Mouse (Mus musculus) lung, postnatal 0 days (tissue): ENCODE data around the gene Kctd12b.

Experiments used
- CTCF ChIP-seq: IDR thresholded peaks from 2 replicates; pipeline ENCODE4 v1.5.1; 2016; ENCODE audit warnings: antibody characterized with exemption, mild to moderate bottlenecking
- EP300 ChIP-seq: IDR thresholded peaks from 2 replicates; pipeline ENCODE4 v1.6.1; 2016; ENCODE audit warnings: antibody characterized with exemption, mild to moderate bottlenecking, control low read depth

- TF ChIP-seq EP300: no peak
- peak; percentile 34 for TF ChIP-seq CTCF
These were observed 55.6 kb downstream of the Kctd12b start for GRCm38 (mm10) chrX:153640615-153641014.
